Mouse (Mus musculus): ENCODE data around the gene Hist1h2an.
"Not testable (repeated sequence)": the region's sequence is repeated elsewhere in the genome, so short reads cannot be mapped to it uniquely, and the experiment has no call there.

Gene Hist1h2an

DNA sequence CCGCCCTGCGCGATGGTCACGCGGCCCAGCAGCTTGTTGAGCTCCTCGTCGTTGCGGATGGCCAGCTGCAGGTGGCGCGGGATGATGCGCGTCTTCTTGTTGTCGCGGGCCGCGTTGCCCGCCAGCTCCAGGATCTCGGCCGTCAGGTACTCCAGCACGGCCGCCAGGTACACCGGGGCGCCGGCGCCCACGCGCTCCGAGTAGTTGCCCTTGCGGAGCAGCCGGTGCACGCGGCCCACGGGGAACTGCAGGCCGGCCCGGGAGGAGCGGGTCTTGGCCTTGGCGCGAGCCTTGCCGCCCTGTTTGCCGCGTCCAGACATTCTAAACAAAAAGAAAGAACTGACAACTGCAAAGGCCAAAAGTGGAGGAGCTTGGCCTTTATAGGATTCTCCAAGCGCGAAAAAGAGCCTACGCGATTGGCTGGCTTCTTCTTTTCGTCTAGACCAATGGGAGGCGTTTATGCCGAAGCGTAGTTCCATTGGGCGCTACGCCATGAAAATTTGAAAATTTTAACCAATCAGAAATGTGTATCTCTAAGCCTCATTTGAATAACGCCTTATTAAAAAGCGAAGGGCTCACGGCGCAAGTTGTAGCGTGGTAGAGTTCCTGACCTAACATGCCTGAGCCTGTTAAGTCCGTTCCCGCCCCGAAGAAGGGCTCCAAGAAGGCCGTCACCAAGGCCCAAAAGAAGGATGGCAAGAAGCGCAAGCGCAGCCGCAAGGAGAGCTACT lies at the start of gene Hist1h2an, which contains the start of gene Hist1h2bp:
Hist1h2an (minus strand) TSS at position 320 of the 731 bp plus-strand sequence.
Hist1h2bp (plus strand) TSS at position 563 of the 731 bp plus-strand sequence.
- DNase-seq (ENCODE audit: low spot score) = peak; percentile 98

DNA sequence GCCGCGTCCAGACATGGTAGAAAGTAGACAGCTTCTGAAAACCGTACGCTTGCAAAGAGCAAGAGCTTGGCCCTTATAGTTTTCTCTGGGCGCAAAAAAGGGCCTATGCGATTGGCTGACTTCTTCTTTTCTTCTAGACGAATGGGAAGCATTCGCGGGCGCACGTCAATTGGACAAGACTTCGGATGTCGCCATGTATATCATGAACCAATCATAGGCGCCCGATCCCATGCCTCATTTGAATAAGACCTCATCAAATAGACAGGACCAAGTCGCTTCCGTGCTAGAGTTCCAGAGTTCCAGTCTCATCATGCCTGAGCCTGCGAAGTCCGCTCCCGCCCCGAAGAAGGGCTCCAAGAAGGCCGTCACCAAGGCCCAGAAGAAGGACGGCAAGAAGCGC lies 46.4 kb upstream of the Hist1h2an start, which contains the start of the genes Hist1h2ap and Hist1h2br:
Hist1h2ap (minus strand) TSS at position 47 of the 400 bp plus-strand sequence.
Hist1h2br (plus strand) TSS at position 283 of the 400 bp plus-strand sequence.
- not testable (repeated sequence) for DNase-seq (ENCODE audit: low spot score)

DNA sequence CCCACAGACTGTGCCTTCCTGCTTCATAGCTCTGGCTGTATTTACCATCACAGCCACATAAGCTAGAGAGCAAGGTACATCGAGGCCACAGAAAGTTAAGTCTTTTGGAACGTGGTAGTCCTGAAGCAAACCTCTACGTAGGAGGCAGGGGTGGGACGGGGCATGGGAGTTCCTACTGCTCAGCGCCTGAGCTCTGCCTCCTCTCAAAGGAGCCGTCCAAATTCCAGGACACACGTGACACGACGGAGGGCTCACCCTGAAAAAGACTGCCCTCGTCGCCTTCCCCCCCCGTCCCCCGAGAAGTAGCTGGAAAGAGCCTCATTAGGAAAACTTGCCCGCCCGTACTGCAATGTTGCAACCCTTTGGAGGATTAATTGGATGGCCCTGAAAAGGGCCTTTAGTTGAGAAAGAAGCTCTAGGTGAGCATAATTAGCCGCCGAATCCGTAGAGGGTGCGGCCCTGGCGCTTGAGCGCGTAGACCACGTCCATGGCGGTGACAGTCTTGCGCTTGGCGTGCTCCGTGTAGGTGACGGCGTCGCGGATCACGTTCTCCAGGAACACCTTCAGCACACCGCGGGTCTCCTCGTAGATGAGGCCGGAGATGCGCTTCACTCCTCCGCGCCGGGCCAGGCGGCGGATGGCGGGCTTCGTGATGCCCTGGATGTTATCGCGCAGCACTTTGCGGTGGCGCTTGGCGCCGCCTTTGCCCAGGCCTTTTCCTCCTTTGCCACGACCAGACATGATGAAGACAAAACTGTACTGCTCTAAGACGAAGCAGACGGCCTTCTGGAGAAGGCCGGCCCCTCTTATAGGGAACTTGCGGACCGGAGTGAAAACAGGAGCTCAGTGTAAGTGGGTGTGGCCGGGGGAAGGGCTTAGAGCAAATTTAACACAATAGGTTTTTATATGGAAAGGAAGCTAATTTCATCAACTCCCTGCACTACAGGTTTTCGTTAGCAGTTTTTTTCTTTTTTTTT lies 44.7 kb upstream of the Hist1h2an start, which contains the start of gene Hist1h4n:
Hist1h4n (minus strand) TSS at position 779 of the 977 bp plus-strand sequence.
- DNase-seq (ENCODE audit: low spot score) = not testable (repeated sequence)

DNA sequence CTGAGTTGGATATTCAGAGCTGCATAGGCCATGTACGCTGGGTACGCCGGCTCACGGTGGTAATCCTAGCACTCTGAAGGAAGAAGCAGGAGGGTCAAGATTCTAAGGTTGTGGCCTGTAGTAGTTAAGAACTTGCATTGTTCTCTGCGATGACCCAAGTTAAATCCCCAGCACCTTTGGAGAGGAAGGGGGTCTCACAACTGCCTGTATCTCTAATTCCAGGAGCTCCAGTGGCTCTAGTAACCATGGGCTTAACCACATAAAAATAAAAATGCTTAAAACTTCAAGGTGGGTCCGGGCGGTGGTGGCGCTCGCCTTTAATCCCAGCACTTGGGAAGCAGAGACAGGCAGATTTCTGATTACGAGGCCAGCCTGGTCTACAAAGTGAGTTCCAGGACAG lies 43.3 kb upstream of the Hist1h2an start:
- DNase-seq (ENCODE audit: low spot score) = no peak

DNA sequence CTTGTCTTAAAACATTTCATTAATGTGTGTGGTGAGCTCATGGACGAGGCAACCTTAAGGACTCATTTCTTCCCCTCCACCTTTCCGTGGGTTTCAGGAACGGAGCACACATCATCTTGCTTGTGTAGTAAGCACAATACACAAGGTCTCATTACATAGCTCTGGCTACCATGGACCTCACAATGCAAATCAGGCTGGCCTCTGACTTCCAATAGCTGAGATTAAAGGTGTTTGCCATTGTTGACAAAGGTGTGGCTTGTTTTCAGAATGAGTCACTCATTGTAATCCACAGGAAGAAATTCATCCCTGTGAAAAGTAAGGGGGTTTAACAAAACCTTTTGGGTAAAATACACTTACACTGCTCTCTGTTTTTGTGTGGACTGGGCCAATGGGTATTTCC lies 41.5 kb upstream of the Hist1h2an start:
- DNase-seq (ENCODE audit: low spot score) = no peak

DNA sequence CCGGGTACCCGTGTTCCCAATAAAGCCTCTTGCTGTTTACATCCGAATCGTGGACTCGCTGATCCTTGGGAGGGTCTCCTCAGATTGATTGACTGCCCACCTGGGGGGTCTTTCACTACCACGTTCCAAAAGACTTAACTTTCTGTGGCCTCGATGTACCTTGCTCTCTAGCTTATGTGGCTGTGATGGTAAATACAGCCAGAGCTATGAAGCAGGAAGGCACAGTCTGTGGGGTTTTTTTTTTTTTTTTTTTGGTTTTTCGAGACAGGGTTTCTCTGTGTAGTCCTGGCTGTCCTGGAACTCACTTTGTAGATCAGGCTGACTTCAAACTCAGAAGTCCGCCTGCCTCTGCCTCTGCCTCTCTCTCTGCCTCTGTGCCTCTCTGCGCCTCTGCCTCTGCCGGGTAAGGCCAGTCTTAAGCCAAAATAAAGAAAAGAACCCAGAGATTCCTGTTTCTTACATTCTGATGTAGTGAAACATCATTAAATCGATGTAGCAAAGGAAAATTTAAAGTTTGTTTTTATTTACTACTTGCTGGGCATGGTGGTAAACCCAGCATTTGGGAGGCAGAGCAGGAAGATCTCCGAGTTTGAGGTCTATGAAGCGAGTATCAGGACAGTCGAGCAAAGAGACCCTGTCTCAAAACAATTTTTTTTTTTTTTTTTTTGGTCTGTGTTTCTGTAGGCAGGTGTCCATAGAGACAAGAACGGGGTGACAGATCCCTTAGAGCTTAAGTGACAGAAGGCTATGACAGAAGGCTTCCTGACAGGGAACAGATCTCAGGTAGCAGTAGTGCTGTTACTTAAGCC lies 33.3 kb upstream of the Hist1h2an start:
- not testable (repeated sequence) for DNase-seq (ENCODE audit: low spot score)

DNA sequence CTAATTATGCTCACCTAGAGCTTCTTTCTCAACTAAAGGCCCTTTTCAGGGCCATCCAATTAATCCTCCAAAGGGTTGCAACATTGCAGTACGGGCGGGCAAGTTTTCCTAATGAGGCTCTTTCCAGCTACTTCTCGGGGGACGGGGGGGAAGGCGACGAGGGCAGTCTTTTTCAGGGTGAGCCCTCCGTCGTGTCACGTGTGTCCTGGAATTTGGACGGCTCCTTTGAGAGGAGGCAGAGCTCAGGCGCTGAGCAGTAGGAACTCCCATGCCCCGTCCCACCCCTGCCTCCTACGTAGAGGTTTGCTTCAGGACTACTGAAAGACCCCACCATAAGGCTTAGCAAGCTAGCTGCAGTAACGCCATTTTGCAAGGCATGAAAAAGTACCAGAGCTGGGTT lies 25.1 kb upstream of the Hist1h2an start:
- not testable (repeated sequence) for DNase-seq (ENCODE audit: low spot score)

DNA sequence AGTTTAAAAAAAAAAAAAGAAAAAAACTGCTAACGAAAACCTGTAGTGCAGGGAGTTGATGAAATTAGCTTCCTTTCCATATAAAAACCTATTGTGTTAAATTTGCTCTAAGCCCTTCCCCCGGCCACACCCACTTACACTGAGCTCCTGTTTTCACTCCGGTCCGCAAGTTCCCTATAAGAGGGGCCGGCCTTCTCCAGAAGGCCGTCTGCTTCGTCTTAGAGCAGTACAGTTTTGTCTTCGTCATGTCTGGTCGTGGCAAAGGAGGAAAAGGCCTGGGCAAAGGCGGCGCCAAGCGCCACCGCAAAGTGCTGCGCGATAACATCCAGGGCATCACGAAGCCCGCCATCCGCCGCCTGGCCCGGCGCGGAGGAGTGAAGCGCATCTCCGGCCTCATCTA lies 24.5 kb upstream of the Hist1h2an start, which contains the start of gene Hist1h4m:
Hist1h4m (plus strand) TSS at position 208 of the 400 bp plus-strand sequence.
- DNase-seq (ENCODE audit: low spot score) = not testable (repeated sequence)

DNA sequence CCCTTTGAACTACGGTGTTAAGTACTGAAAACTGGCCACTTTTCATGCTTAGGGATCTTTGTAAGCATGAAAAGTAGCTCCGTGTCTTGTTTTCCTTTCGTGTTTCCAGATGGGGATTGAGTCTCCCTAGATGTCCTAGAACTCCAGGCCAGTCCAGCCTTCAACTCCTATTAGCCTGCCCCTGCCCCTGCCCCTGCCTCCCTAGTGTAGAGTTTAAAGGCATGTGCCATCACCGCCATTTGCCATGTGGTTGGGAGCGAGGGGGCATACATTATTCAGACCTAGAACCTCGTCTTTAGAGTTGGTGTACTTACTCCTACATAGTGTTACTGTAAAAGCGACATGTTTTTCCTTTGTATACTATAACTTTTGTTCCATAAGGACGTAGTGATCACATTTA lies 24.1 kb upstream of the Hist1h2an start:
- DNase-seq (ENCODE audit: low spot score) = not testable (repeated sequence)

DNA sequence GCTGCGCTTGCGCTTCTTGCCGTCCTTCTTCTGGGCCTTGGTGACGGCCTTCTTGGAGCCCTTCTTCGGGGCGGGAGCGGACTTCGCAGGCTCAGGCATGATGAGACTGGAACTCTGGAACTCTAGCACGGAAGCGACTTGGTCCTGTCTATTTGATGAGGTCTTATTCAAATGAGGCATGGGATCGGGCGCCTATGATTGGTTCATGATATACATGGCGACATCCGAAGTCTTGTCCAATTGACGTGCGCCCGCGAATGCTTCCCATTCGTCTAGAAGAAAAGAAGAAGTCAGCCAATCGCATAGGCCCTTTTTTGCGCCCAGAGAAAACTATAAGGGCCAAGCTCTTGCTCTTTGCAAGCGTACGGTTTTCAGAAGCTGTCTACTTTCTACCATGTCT lies 23.1 kb upstream of the Hist1h2an start, which contains the start of the genes Hist1h2bq and Hist1h2ao:
Hist1h2bq (minus strand) TSS at position 125 of the 400 bp plus-strand sequence.
Hist1h2ao (plus strand) TSS at position 393 of the 400 bp plus-strand sequence.
- not testable (repeated sequence) for DNase-seq (ENCODE audit: low spot score)

DNA sequence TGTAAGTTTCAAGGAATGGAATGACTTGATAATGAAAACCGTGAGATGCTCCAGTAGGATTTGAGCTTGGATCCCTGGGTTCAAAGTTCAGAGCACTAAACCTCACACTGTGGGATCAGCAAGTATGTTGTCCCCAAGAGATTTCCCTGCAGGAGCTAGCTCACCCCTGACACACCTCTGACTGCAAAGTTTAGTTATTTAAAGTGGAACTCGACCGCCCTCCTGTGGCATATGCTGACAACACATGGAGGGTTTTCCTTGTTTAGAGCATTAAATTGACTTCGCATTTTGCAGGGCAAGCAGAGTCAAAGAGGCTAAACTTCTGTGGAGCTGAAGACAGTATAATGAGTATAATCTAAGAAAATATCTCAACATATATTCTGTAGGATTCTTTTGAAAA lies 16.0 kb upstream of the Hist1h2an start:
- not testable (repeated sequence) for DNase-seq (ENCODE audit: low spot score)

DNA sequence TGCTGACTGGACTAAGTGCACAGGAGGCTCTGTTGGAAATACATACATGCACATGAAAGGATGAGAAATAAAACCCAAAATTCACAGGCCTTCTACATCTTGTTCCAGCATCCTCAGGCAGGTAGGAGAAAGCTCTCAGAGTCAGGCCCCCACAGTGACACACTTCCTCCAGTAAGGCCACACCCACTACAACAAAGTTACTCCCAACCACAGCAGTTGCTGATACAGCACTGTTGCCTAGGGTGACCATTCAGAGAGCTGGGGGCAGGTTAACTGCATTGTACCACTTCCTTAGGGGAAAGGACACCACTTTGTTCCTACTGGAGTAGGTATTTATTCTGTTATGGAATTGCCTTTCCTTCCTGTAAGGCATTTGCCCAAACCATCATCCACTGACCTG lies 10.1 kb upstream of the Hist1h2an start:
- DNase-seq (ENCODE audit: low spot score) = not testable (repeated sequence)

DNA sequence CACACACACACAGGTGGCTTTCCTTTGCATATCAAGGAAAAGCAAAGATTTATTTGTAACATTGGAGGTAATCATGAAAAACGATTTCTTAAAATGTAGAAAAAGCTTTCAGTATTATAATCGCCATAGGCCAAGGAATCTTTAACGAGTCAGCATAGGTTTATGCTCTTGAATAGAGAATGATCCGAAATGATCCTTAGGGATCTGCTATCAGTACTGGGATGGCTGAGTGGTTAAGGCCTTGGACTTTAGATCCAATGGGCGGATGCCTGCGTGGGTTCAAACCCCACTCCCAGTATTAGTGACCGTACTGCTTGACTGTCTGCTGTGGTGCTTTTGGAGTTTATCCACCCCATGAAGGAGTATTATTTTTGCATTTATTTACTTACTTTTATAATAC lies 8.6 kb upstream of the Hist1h2an start:
- no peak for DNase-seq (ENCODE audit: low spot score)

DNA sequence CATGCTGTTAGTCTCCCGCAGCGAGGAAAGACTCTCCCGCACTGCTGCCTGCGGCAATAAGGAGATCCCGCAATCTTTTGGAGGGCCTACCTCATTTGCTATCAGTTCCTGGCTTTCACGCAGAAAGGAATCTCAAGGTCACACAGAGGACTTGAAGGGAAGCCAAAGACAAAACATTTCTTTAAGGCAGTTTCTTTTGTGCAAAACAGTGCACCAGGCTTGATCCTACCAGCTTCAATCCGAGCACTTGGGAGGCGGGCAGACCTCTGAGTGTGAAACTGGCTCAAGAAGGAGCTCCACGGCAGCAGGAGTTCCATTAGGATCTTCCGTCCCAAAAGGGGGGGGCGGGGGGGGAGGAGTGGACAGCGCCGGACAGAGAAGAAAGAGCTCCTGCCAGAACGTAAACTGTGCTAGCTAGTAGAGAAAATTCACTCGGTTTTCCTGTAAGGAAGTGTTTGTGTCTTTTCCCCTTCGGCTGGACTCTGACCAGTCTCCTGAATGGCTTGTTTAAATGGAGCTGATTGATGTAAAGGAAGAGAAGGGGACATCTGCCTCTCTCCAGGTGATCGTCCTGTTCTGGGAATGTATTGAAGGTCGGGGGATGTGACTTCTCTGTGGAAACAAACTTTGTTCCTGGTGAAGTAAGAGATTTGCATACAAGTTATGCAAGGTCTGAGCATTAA lies 3.7 kb upstream of the Hist1h2an start:
- DNase-seq (ENCODE audit: low spot score) = no peak

DNA sequence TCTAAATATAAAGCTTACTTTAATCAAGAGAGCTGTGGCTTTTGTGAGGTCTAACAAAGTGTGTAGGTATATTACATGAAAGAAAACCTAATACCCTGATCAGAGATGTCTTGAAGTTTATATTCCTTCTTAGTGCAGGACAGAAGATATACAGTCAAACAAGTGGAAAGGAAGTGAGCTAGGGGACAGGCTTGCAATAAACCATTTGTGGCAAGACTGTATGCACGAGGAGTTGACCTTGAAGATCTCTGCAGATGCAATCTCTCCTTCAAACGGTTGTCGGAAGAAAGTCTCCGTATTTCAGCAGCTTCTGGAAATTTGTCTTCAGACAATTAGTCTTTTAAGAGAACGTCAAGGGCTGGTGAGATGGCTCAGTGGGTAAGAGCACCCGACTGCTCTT lies 2.9 kb upstream of the Hist1h2an start:
- DNase-seq (ENCODE audit: low spot score) = no peak

DNA sequence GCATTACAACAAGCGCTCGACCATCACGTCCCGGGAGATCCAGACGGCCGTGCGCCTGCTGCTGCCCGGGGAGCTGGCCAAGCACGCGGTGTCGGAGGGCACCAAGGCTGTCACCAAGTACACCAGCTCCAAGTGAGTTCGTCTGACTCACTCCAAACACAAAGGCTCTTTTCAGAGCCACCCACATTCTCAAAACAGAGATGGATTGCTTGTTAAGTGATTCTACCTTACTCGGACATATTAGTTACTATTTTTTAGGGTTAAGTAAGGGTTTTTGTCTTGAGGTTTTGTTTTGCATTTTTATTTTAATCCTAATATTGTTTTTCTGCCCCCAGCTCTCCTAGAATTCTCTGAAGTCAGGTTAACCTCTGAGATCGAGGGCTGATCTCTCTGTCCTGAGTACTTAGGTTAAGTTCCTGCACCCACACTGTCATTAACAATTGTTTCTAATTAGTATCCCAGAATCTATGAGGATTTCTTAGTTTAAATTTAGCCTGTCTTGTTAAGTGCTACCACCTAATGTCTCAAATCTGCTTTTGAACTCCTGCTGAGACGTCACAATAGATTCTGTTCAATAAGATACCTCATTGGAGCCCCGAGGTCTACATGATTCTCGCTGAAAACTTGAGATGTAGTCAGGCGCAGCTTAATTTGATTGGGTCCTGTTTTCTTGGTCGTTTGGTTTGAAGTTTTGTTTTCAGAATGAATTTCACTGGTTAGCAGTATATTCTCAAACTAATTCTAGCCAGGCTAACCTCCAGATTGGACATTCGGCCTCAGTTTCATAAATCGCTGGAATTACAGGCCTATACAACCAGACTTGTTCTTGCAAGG lies 959 bp upstream of the Hist1h2an start:
- peak; percentile 46 for DNase-seq (ENCODE audit: low spot score)

DNA sequence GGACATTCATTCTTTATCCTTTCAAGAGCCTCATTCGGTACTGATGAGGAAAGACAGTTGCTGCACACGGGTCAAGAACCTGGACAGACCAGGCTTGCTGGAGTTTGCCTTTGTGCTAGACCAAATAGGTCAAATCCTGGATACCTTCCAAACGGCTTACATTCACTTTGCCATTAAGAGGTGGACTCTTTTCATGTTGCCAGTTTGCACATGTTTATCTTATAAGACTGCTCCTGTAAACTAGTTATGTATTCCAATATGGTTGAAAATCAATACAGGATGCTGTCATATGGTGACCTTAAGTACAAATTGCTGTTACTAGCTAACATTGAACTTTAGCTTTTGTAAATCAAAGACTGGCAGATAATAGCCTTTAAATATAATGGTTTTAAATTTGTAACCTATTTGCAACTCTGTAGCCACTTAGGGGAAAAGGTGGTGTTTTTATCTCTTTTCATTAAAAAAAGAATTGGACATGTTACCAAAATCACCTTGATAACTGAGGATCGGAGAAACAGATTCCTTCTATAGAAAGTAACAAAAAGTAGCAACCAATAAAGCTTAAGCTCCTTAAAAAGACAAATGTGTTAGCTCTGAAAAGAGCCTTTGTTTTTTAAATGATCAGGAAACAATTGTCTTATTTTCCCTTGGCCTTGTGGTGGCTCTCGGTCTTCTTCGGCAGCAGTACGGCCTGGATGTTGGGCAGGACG lies 674 bp downstream of the Hist1h2an start:
- peak; percentile 40 for DNase-seq (ENCODE audit: low spot score)

DNA sequence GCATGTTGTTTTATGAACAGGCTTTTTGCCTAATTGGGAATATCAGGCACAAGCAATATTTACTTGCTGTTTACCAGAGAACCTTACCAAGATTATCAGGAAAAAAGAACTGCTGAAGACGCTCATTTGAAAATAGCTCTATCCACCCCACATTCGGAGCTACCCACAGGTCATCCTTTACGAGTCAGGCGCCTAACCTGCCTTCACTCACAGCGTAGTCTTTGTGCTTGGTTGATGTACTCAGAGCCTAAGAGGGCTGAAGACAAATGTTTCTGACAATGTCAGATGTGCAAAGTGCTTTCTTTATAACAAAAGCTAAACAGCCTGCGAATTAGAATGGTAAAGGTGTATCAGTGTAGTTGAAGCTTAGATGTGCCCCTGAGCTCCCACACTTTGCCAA lies 2.7 kb downstream of the Hist1h2an start:
- DNase-seq (ENCODE audit: low spot score) = no peak

DNA sequence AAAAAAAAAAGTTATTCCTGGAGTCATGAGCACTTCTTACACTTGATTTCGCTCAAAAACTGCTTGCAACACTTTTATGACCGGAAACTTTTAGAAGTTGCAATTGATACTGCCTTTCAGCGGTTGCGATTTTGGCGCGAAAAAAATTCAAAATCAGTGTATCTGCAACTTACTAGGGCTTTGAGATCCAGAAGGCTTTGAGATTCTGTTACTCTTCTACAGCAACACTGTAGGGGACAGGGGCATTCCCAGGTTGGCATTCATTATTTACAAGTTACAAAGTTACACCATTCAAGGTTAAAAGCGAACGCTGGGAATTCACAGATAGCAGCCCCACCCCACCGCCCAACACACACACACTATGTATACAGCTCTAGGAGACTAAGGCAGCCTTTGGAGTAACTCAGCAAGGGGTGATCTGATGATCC lies 3.3 kb downstream of the Hist1h2an start:
- DNase-seq (ENCODE audit: low spot score) = peak; percentile 78

All from retina, embryonic 14.5 days (tissue).